Comparison of ENCODE assay signal across 8 mouse cellular contexts in genomic region chr1:133924141-133924875, GRCm38 (mm10). TPM values are rescaled to one million over a fixed set of nuclear protein-coding genes. Genes with fewer than 3 reads are reported as not detected.
DNase-seq lines count a peak whose midpoint lies in the region; ATAC-seq and TF ChIP-seq lines count a peak whose summit lies in the region.

No protein-coding gene starts in this region.

- H3K27ac ChIP-seq in heart, embryonic 10.5 days: peak overlapping the region; percentile 70
- no peak overlapping the region for H3K27ac ChIP-seq in ES-E14 (ENCODE audit: insufficient read depth, low read depth, low read length, poor library complexity, severe bottlenecking)
- no peak overlapping the region for H3K27ac ChIP-seq in forebrain, embryonic 16.5 days (ENCODE audit: low read length)

- H3K27me3 ChIP-seq in heart, embryonic 10.5 days (ENCODE audit: insufficient read depth, poor library complexity, severe bottlenecking): no peaks in the 10 kb centered on the region
- H3K27me3 ChIP-seq in forebrain, embryonic 16.5 days (replicated peaks; ENCODE audit: control insufficient read depth, insufficient read depth, low read length): no peaks in the 10 kb centered on the region

- no peak for DNase-seq in heart, embryonic 10.5 days (ENCODE audit: low spot score)
- DNase-seq in heart, postnatal 10 days: no peak
- DNase-seq in ES-E14 (ENCODE audit: low read depth, low spot score): peak; percentile 66
- DNase-seq in thymus, postnatal 4 days: peak; percentile 55
- no peak for DNase-seq in adrenal gland, adult (ENCODE audit: inconsistent age in 2 of 2, low spot score in 1 of 2)
- DNase-seq in urinary bladder, adult 18-20 months (ENCODE audit: low spot score in 2 of 2): no peak

- peak overlapping the region; percentile 14; the same call in 1 of the 2 replicates for H3K4me2 ChIP-seq in forebrain, embryonic 16.5 days (ENCODE audit: low read length)

- H3K9ac ChIP-seq in ES-E14 (ENCODE audit: insufficient read depth, low read depth, low read length, poor library complexity, severe bottlenecking): 0 out of 2 replicates have a peak overlapping the region, but pooled peaks have one; percentile 30
- H3K9ac ChIP-seq in forebrain, embryonic 16.5 days (replicated peaks; ENCODE audit: low read depth, low read length): 0 out of 2 replicates have a peak overlapping the region, but pooled peaks have one; percentile 11

- H3K9me3 ChIP-seq in heart, embryonic 10.5 days: no peaks in the 10 kb centered on the region
- no peaks in the 10 kb centered on the region for H3K9me3 ChIP-seq in ES-E14 (ENCODE audit: control insufficient read depth, insufficient read depth, low read depth, low read length)
- H3K9me3 ChIP-seq in forebrain, embryonic 16.5 days (ENCODE audit: control insufficient read depth, low read length): no peaks in the 10 kb centered on the region

- in situ Hi-C loops in ES-E14 (cut with MboI; ENCODE audit: low sequenced_read_pairs in 2 of 2, unreplicated experiment in 2 of 2): no loop called here

- intact Hi-C loops in heart, postnatal 10 days (cut with DNase I): no loop called here

- peak; percentile 66; the same call in 1 of the 2 replicates for ATAC-seq in forebrain, embryonic 16.5 days
- peak; percentile 80 for ATAC-seq in megakaryocyte-erythroid progenitor cell, adult 5-6 weeks (replicated peaks; ENCODE audit: low FRiP score, low TSS enrichment, poor library complexity, severe bottlenecking)

- WGBS in heart, embryonic 10.5 days: 21% methylated on average over 7 of the region's 7 CpGs
- 14% methylated on average over 7 of the region's 7 CpGs for WGBS in forebrain, embryonic 16.5 days

- peak overlapping the region; percentile 3; the same call in 1 of the 2 replicates for H3K4me3 ChIP-seq in heart, embryonic 10.5 days
- peak overlapping the region; percentile 40 to 57; a peak in 1 of 4 replicates for H3K4me3 ChIP-seq in ES-E14 (ENCODE audit: insufficient read depth in 1 of 2, low read depth in 1 of 2, low read length in 2 of 2, poor library complexity in 1 of 2, severe bottlenecking in 1 of 2)
- H3K4me3 ChIP-seq in forebrain, embryonic 16.5 days (replicated peaks; ENCODE audit: low read length): no peak overlapping the region

- no peaks in the 10 kb centered on the region for H3K36me3 ChIP-seq in heart, embryonic 10.5 days
- H3K36me3 ChIP-seq in ES-E14 (ENCODE audit: control insufficient read depth, insufficient read depth, low read length, poor library complexity, severe bottlenecking): no peaks in the 10 kb centered on the region
- no peaks in the 10 kb centered on the region for H3K36me3 ChIP-seq in forebrain, embryonic 16.5 days (ENCODE audit: control insufficient read depth, insufficient read depth)

- peaks cover 25% of the 10 kb centered on the region for H3K4me1 ChIP-seq in heart, embryonic 10.5 days
- no peaks in the 10 kb centered on the region for H3K4me1 ChIP-seq in ES-E14 (ENCODE audit: control insufficient read depth in 2 of 2, insufficient read depth in 2 of 2, low read length in 2 of 2, poor library complexity in 1 of 2)
- peaks cover 18% of the 10 kb centered on the region for H3K4me1 ChIP-seq in forebrain, embryonic 16.5 days (replicated peaks; ENCODE audit: control insufficient read depth, insufficient read depth, low read length)

TF ChIP-seq in ES-E14, 5 proteins besides CTCF, POLR2A, EP300 and RAD21:
- TF ChIP-seq HCFC1 (IDR thresholded peaks at IDR 0.05; ENCODE audit: borderline replicate concordance, insufficient read depth, low read length) (peak; percentile 77), MAFK (IDR thresholded peaks at IDR 0.05; ENCODE audit: insufficient read depth, low read depth, low read length) (no peak)

RNA-seq across cellular contexts. Expression of gene Prelp, which starts 3.1 kb away (rescaled TPM):
- 0.16 and 0.31 TPM in 2 replicates for polyA plus RNA-seq in heart, embryonic 10.5 days (2016; fragmentation: Nextera tagmentation; extraction: Ambion mirVana)
- total RNA-seq in heart, postnatal 10 days (2021): 10 to 100 TPM; 27.2 TPM
- total RNA-seq in ES-E14 (2012; rRNA removed): not detected in 2 replicates
- polyA plus RNA-seq in forebrain, embryonic 16.5 days (2015; fragmentation: Nextera tagmentation; extraction: Ambion mirVana): 2.8 and 2.9 TPM in 2 replicates
- 0.20 TPM in 1 of 2 replicates, not detected in the other for total RNA-seq in megakaryocyte-erythroid progenitor cell, adult 5-6 weeks (2014; fragmentation: Nextera tagmentation)
- not detected in 2 replicates for total RNA-seq in megakaryocyte-erythroid progenitor cell, adult 5-6 weeks (2017)

RNA-seq across cellular contexts. Expression of gene Optc, which starts 16.5 kb away (rescaled TPM):
- 0.16 and 0.69 TPM in 2 replicates for polyA plus RNA-seq in heart, embryonic 10.5 days (2016; fragmentation: Nextera tagmentation; extraction: Ambion mirVana)
- total RNA-seq in heart, postnatal 10 days (2021): under 1 TPM; 0.35 to 0.67 TPM
- 0.36 TPM in 1 of 2 replicates, not detected in the other for total RNA-seq in ES-E14 (2012; rRNA removed)
- 1.7 and 2.2 TPM in 2 replicates for polyA plus RNA-seq in forebrain, embryonic 16.5 days (2015; fragmentation: Nextera tagmentation; extraction: Ambion mirVana)
- total RNA-seq in megakaryocyte-erythroid progenitor cell, adult 5-6 weeks (2014; fragmentation: Nextera tagmentation): not detected in 2 replicates
- total RNA-seq in megakaryocyte-erythroid progenitor cell, adult 5-6 weeks (2017): 2.0 TPM in 1 of 2 replicates, not detected in the other

Comparison
In these comparisons a context has a peak if more than half of its experiments do, and no peak if none do; other contexts are left out.
1. DNase-seq: peak in ES-E14 (single experiment) and thymus, postnatal 4 days (single experiment); none in heart, embryonic 10.5 days (single experiment), heart, postnatal 10 days (0 of 2), adrenal gland, adult (0 of 2) and urinary bladder, adult 18-20 months (0 of 2).
2. RNA of gene Prelp, which starts 3.1 kb away (total RNA-seq): 27.2 TPM in heart, postnatal 10 days; 0.20 TPM in megakaryocyte-erythroid progenitor cell, adult 5-6 weeks and not detected in ES-E14; every median in the first group is over 10 times any median in the second.